Mouse (Mus musculus) liver, embryonic 14.5 days (tissue): Measurements from ENCODE around the gene Herpud1. TPM values are rescaled to one million over a fixed set of nuclear protein-coding genes. Genes with fewer than 3 reads are reported as not detected.

ENCODE experiments used
- ATAC-seq: fragments of 200-750 bp; cut with Nextera tagmentation; 2 replicates; pipeline ENCODE4 v1.8.0; 2017; ENCODE audit warnings: moderate number of reproducible peaks, mild to moderate bottlenecking, moderate library complexity; ENCODE audit not compliant: insufficient read depth
- DNase-seq, 3 experiments: peaks; one replicate each; pipeline ENCODE4 v3.0.0-alpha.2; 2012 to 2013; ENCODE audit warnings: low read depth in 3 of 3, low spot score in 3 of 3
- H3K27ac ChIP-seq: fragments of 300-500 bp; sonication (generic); 2 replicates; pipeline ENCODE4 v1.5.1; 2014; ENCODE audit warnings: moderate library complexity, mild to moderate bottlenecking, control low read depth, inconsistent platforms
- H3K27me3 ChIP-seq: fragments of 300-500 bp; sonication (generic); 2 replicates; pipeline ENCODE4 v1.6.1; 2014; ENCODE audit warnings: mild to moderate bottlenecking, low read length, moderate library complexity; ENCODE audit not compliant: control insufficient read depth, insufficient read depth
- H3K36me3 ChIP-seq: fragments of 300-500 bp; sonication (generic); replicated peaks from 2 replicates; pipeline ENCODE4 v1.6.1; 2014; ENCODE audit warnings: low read depth; ENCODE audit not compliant: control insufficient read depth, insufficient read depth
- H3K4me1 ChIP-seq, 2 experiments: fragments of 200-500 bp in 1 of 2; fragments of 300-500 bp in 1 of 2; sonication (generic) in 1 of 2; replicated peaks; 2 replicates each; pipeline ENCODE4 v1.6.1; 2012 to 2014; ENCODE audit warnings: antibody characterized with exemption in 1 of 2, inconsistent platforms in 1 of 2, low read length in 1 of 2; ENCODE audit not compliant: control insufficient read depth in 2 of 2, insufficient read depth in 2 of 2
- H3K4me2 ChIP-seq: fragments of 300-500 bp; sonication (generic); 2 replicates; pipeline ENCODE4 v1.6.1; 2014; ENCODE audit warnings: low read depth, mild to moderate bottlenecking, control low read depth, moderate library complexity
- H3K4me3 ChIP-seq, 2 experiments: fragments of 200-500 bp in 1 of 2; fragments of 300-500 bp in 1 of 2; sonication (generic) in 1 of 2; 2 replicates each; pipeline ENCODE4 v1.5.1; 2012 to 2014; ENCODE audit warnings: low read depth in 2 of 2, low read length in 2 of 2, mild to moderate bottlenecking in 2 of 2, control low read depth in 1 of 2, inconsistent platforms in 1 of 2, moderate library complexity in 1 of 2; ENCODE audit not compliant: insufficient read depth in 1 of 2
- H3K9ac ChIP-seq: fragments of 300-500 bp; sonication (generic); replicated peaks from 2 replicates; pipeline ENCODE4 v1.6.1; 2014; ENCODE audit warnings: mild to moderate bottlenecking, control low read depth, moderate library complexity
- H3K9me3 ChIP-seq: fragments of 300-500 bp; sonication (generic); 2 replicates; pipeline ENCODE4 v1.6.1; 2016; ENCODE audit warnings: low read length, mixed read lengths; ENCODE audit not compliant: control insufficient read depth
- CTCF ChIP-seq: IDR thresholded peaks from 2 replicates; pipeline ENCODE4 v1.5.1; 2016; ENCODE audit warnings: antibody characterized with exemption, low read depth, control low read depth
- EP300 ChIP-seq: IDR thresholded peaks from 2 replicates; pipeline ENCODE4 v1.6.1; 2016; ENCODE audit warnings: antibody characterized with exemption, low read depth
- WGBS: fragments of 180-500 bp; shearing (Covaris S2); extraction: QIAGEN DNeasy Blood & Tissue Kit; methylation state at CpG from one replicate; pipeline ENCODE4 v1.1.7; 2014; ENCODE audit not compliant: insufficient replicate concordance; 5-methylcytosine and 5-hydroxymethylcytosine counted together
- polyA plus RNA-seq, 2 experiments: library from polyadenylated mRNA; depleted of rRNA in 1 of 2; stranded (reverse) in 1 of 2; unstranded in 1 of 2; fragments of >200 nt; fragmentation: Nextera tagmentation in 1 of 2; extraction: Ambion mirVana in 1 of 2; gene quantifications; 2 replicates each; pipeline versions ENCODE4 v1.2.1 to v1.2.3; 2012 to 2014

The Herpud1 gene
- polyA plus RNA-seq, 2 experiments, result 46.7 to 86.5 TPM

DNA sequence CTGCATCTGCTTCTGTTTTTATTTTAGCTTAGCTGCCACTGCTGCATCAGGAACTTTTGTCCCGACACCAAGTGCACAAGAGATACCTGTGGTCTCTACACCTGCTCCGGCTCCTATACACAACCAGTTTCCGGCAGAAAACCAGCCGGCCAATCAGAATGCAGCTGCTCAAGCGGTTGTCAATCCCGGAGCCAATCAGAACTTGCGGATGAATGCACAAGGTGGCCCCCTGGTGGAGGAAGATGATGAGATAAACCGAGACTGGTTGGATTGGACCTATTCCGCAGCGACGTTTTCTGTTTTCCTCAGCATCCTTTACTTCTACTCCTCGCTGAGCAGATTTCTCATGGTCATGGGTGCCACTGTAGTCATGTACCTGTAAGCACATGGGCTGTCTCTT is 5.9 kb downstream of the Herpud1 start:
- H3K4me3 ChIP-seq, result no peak overlapping the region
- H3K27me3 ChIP-seq, result no peaks in the 10 kb centered on the region
- H3K4me1 ChIP-seq, result peaks cover 7 to 8% of the 10 kb centered on the region in 2 experiments; a peak in 3 of 4 replicates
- peaks cover 82% of the 10 kb centered on the region for H3K36me3 ChIP-seq
- no peak overlapping the region for H3K27ac ChIP-seq
- WGBS, result 87% methylated on average over 12 of the region's 12 CpGs
- TF ChIP-seq EP300, result no peak
- peak; percentile 71 for TF ChIP-seq CTCF
- no peaks in the 10 kb centered on the region for H3K9me3 ChIP-seq
- no peak overlapping the region for H3K4me2 ChIP-seq
- ATAC-seq (no peak), DNase-seq (no peak)
- H3K9ac ChIP-seq, result no peak overlapping the region

DNA sequence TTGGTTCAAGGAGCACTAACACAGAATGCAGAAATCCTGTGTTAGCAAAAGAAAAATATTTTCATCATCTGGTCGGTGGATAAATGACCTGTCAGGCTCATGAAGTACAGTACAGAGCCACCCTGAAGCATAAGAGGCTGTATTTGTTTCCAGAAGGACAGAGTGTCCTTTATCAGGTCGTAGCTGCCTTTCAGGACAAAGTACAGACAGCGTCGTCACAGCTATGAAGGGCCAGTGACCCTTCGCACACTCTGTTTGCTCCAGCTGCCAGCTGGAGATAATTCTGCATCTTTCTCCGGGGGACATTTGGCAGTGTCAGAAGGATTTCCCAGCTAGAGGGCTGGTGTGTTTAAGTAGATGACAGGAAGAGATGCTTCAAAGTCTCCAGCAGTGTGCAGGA is 6.4 kb downstream of the Herpud1 start:
- Histone ChIP-seq H3K4me2 (no peak overlapping the region), H3K4me3 (no peak overlapping the region), H3K36me3 (peaks cover 87% of the 10 kb centered on the region), H3K9me3 (no peaks in the 10 kb centered on the region), H3K27ac (no peak overlapping the region), H3K9ac (no peak overlapping the region), H3K27me3 (no peaks in the 10 kb centered on the region), H3K4me1 (peaks cover 7 to 8% of the 10 kb centered on the region in 2 experiments; a peak in 3 of 4 replicates)
- WGBS, result 62% methylated on average over 6 of the region's 6 CpGs
- no peak for DNase-seq
- TF ChIP-seq CTCF (no peak), EP300 (no peak)
- ATAC-seq, result no peak

DNA sequence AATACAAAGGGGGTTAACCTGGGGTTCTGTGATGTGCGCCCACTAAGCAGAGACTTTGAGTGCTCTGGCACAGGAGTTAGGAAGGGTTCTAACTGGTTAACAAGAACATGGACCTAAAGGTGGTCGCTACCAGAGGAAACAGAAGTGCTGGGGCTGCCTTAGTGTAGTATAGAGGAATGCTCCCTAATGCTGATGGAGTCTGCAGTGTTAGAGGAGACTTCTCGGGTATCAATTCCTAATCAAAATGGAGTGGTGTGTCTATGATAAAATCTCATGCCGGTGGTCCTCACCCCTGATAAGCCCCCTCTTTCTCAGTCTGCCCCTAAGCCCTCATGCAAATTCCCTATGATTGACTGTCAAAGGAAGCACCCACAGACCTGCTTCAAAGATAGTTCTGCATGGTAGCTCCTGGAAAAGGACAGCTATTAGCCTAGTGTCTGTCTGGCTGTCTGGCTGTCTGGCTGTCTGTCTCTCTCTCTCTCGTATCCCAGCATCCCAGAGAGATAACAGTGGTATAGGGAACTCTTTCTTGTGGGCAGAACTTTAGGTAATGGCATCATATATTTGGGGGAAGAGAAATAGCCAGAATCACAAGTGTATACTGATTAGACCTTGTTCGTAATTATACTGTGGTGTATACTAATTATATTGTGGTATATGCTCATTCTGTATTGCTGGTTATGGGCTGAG is 9.8 kb downstream of the Herpud1 start:
- no peak for DNase-seq
- Histone ChIP-seq H3K4me2 (no peak overlapping the region), H3K9ac (no peak overlapping the region), H3K9me3 (no peaks in the 10 kb centered on the region), H3K4me3 (no peak overlapping the region), H3K4me1 (no peaks in the 10 kb centered on the region), H3K27ac (no peak overlapping the region), H3K36me3 (peaks cover 62% of the 10 kb centered on the region), H3K27me3 (no peaks in the 10 kb centered on the region)
- no peak for ATAC-seq
- TF ChIP-seq CTCF, result no peak
- no peak for TF ChIP-seq EP300
- 74% methylated on average over 6 of the region's 6 CpGs for WGBS

DNA sequence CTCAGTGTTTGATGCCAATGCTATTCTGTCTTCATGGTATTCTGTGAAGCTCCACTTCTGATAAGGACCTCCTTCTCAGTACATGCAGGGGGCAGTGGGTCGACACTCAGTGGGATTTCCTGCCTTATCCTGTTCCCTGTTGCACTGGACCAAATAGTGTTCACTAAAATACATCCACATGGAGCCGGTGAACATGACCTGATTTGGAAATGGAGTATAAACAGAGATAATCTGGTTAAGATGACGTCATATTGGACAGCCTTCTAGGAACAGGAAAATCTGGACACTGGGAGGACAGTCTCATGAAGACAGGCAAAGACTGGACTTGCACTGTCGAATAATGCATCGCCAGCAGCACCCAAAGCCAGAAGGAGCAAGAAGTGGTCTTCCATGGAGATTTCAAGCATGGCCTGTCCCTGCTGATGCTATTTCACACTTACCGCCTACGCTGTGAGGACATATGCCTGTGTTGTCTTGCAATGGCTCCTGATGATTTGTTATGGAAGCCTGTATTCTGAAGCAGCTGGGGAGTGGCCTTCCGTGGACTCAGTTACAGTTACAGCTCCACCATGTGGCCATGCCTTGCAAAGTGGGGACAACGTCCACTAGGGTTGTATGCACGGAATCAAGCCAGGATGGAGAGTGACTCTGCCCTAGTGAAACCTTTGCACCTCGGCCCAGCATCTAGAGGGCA is 10.9 kb downstream of the Herpud1 start:
- 55% methylated on average over 11 of the region's 11 CpGs for WGBS
- Histone ChIP-seq H3K4me1 (no peaks in the 10 kb centered on the region), H3K36me3 (peaks cover 51% of the 10 kb centered on the region)

DNA sequence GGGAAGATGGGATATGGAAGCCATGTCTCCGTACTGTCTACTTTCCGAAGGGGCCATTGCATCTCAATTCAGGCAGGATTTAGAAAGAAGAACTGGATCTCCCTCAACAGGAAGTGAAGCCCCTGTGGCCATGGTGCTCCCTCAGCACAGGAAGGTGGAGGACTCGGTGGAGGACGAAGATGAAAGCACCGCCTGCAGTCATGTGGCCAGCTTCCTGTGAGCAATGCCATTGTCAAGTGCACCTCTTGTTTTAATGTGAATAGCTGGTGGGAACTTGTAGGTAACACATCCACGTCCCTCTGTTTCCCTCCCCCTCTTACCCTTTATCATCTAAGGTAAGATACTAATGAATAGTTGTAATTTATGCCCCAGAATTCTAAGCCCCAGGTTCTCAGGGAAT is 12.3 kb downstream of the Herpud1 start:
- 63% methylated on average over 6 of the region's 6 CpGs for WGBS

More for the DNA sequence above, 10.9 kb downstream of the Herpud1 start:
- ATAC-seq (peak; percentile 47; the same call in 1 of the 2 replicates), DNase-seq (no peak)
- H3K9me3 ChIP-seq, result no peaks in the 10 kb centered on the region
- no peak overlapping the region for H3K9ac ChIP-seq
- H3K27me3 ChIP-seq, result no peaks in the 10 kb centered on the region
- no peak overlapping the region for H3K4me2 ChIP-seq
- no peak overlapping the region for H3K27ac ChIP-seq
- TF ChIP-seq EP300 (no peak), CTCF (peak; percentile 87)
- no peak overlapping the region for H3K4me3 ChIP-seq

More for the DNA sequence above, 12.3 kb downstream of the Herpud1 start:
- H3K27ac ChIP-seq, result no peak overlapping the region
- ATAC-seq (no peak), DNase-seq (no peak)
- H3K9ac ChIP-seq, result no peak overlapping the region
- no peak overlapping the region for H3K4me2 ChIP-seq
- H3K36me3 ChIP-seq, result peaks cover 38% of the 10 kb centered on the region
- no peaks in the 10 kb centered on the region for H3K4me1 ChIP-seq
- no peaks in the 10 kb centered on the region for H3K27me3 ChIP-seq
- no peak for TF ChIP-seq EP300
- TF ChIP-seq CTCF, result no peak
- no peaks in the 10 kb centered on the region for H3K9me3 ChIP-seq
- H3K4me3 ChIP-seq, result no peak overlapping the region
